Mouse (Mus musculus): ENCODE results near the gene Serhl. TPM values are rescaled to one million over a fixed set of nuclear protein-coding genes. Genes with fewer than 3 reads are reported as not detected.
A peak's percentile ranks its signal among the peaks of the same experiment; 100 is the strongest.

Serhl gene
- total and polyA plus RNA-seq, 3 experiments, result 36.8 to 82.7 (median 41.0) TPM

- peak in 1 of 2 experiments; percentile 2 for DNase-seq
- WGBS, result 88% methylated on average over 11 of the region's 11 CpGs
- intact Hi-C loops (cut with DNase I), result no loop called here
These were observed 73.6 kb downstream of the Serhl start for GRCm38 (mm10) chr15:83162818-83163485.

GRCm38 (mm10) chr15:83164971-83165471 is 75.7 kb downstream of the Serhl start:
- TF ChIP-seq EP300 (IDR thresholded peaks at IDR 0.05; ENCODE audit: insufficient read depth, low read depth, low read length), result peak; percentile 76; the same call in 1 of the 2 replicates
- TF ChIP-seq POLR2A (IDR thresholded peaks at IDR 0.05; ENCODE audit: insufficient read depth, low read depth, low read length), result peak; percentile 42; the same call in 1 of the 2 replicates
- no peak for TF ChIP-seq CTCF (IDR thresholded peaks at IDR 0.05)
- intact Hi-C loops (cut with DNase I), result no loop called here
- Histone ChIP-seq H3K79me2 (replicated peaks; ENCODE audit: control insufficient read depth, insufficient read depth, low read length) (no peaks in the 10 kb centered on the region), H3K4me3 (no peak overlapping the region), H3K9ac (ENCODE audit: low read depth, low read length) (no peak overlapping the region), H3K4me1 (ENCODE audit: control insufficient read depth, insufficient read depth, low read length) (peaks cover 28% of the 10 kb centered on the region), H3K36me3 (ENCODE audit: control insufficient read depth, insufficient read depth, low read length) (peaks cover 3% of the 10 kb centered on the region), H3K27ac (peak overlapping the region; percentile 87), H3K27me3 (ENCODE audit: control insufficient read depth, insufficient read depth, low read length) (no peaks in the 10 kb centered on the region)
- peak; percentile 76 to 85 for DNase-seq
- WGBS, result 24% methylated on average over 5 of the region's 5 CpGs

More at GRCm38 (mm10) chr15:83162818-83163485, 73.6 kb downstream of the Serhl start:
- Histone ChIP-seq H3K36me3 (ENCODE audit: control insufficient read depth, insufficient read depth, low read length) (peaks cover 3% of the 10 kb centered on the region), H3K27ac (peak overlapping the region; percentile 17; the same call in 1 of the 2 replicates), H3K79me2 (replicated peaks; ENCODE audit: control insufficient read depth, insufficient read depth, low read length) (no peaks in the 10 kb centered on the region), H3K4me3 (no peak overlapping the region), H3K4me1 (ENCODE audit: control insufficient read depth, insufficient read depth, low read length) (peaks cover 23% of the 10 kb centered on the region), H3K9ac (ENCODE audit: low read depth, low read length) (no peak overlapping the region), H3K27me3 (ENCODE audit: control insufficient read depth, insufficient read depth, low read length) (no peaks in the 10 kb centered on the region)
- no peak for TF ChIP-seq EP300 (IDR thresholded peaks at IDR 0.05; ENCODE audit: insufficient read depth, low read depth, low read length)

GRCm38 (mm10) chr15:83165526-83166315 is 76.4 kb downstream of the Serhl start:
- H3K4me1 ChIP-seq (ENCODE audit: control insufficient read depth, insufficient read depth, low read length), result peaks cover 29% of the 10 kb centered on the region
- H3K79me2 ChIP-seq (replicated peaks; ENCODE audit: control insufficient read depth, insufficient read depth, low read length), result no peaks in the 10 kb centered on the region
- WGBS, result 92% methylated on average over 13 of the region's 13 CpGs
- DNase-seq, result peak in 1 of 2 experiments; percentile 3
- no peak overlapping the region for H3K4me3 ChIP-seq
- no peak overlapping the region for H3K9ac ChIP-seq (ENCODE audit: low read depth, low read length)
- H3K27me3 ChIP-seq (ENCODE audit: control insufficient read depth, insufficient read depth, low read length), result no peaks in the 10 kb centered on the region
- H3K36me3 ChIP-seq (ENCODE audit: control insufficient read depth, insufficient read depth, low read length), result peaks cover 3% of the 10 kb centered on the region
- intact Hi-C loops (cut with DNase I), result no loop called here
- TF ChIP-seq EP300 (IDR thresholded peaks at IDR 0.05; ENCODE audit: insufficient read depth, low read depth, low read length) (no peak), POLR2A (IDR thresholded peaks at IDR 0.05; ENCODE audit: insufficient read depth, low read depth, low read length) (no peak), CTCF (IDR thresholded peaks at IDR 0.05) (no peak)
- peak overlapping the region; percentile 87 for H3K27ac ChIP-seq

Other genes with a start within 250 kb of the Serhl start
- 10 to 100 TPM; 60.1 to 60.8 TPM for gene Tcf20, start 101.6 kb upstream of the Serhl start, total RNA-seq (2021)
- gene Tcf20, start 101.6 kb upstream of the Serhl start, polyA plus RNA-seq (2012; rRNA removed), result 6.6 and 9.5 TPM in 2 replicates
- gene Nfam1, start 56.2 kb upstream of the Serhl start, total RNA-seq (2021), result 1 to 10 TPM; 2.4 to 2.6 TPM
- 3.1 and 3.9 TPM in 2 replicates for gene Nfam1, start 56.2 kb upstream of the Serhl start, polyA plus RNA-seq (2012; rRNA removed)
- gene Rrp7a, start 33.3 kb downstream of the Serhl start, total RNA-seq (2021), result 10 to 100 TPM; 39.9 to 40.9 TPM
- gene Rrp7a, start 33.3 kb downstream of the Serhl start, polyA plus RNA-seq (2012; rRNA removed), result 60.0 and 62.0 TPM in 2 replicates
- 10 to 100 TPM; 23.6 to 24.7 TPM for gene Poldip3, start 59.9 kb downstream of the Serhl start, total RNA-seq (2021)
- gene Poldip3, start 59.9 kb downstream of the Serhl start, polyA plus RNA-seq (2012; rRNA removed), result 20.0 and 27.0 TPM in 2 replicates
- 10 to 100 TPM; 75.6 to 87.2 TPM for gene Cyb5r3, start 83.1 kb downstream of the Serhl start, total RNA-seq (2021)
- gene Cyb5r3, start 83.1 kb downstream of the Serhl start, polyA plus RNA-seq (2012; rRNA removed), result 97.7 and 103 TPM in 2 replicates
- 1 to 10 TPM; 5.2 to 6.3 TPM for gene A4galt, start 162.3 kb downstream of the Serhl start, total RNA-seq (2021)
- gene A4galt, start 162.3 kb downstream of the Serhl start, polyA plus RNA-seq (2012; rRNA removed), result 9.7 and 14.9 TPM in 2 replicates

Measured in heart, adult 2 months (tissue).